Mouse (Mus musculus) kidney, adult 2 months (tissue): ENCODE measurements at regions not wholly inside any gene's neighbourhood (a gene's known extent, or its start where the extent isn't known, plus 50 kb on each side); places are given as distances from the start of the nearest gene placed in this dataset.

ENCODE experiments used
- CTCF ChIP-seq: fragments of 200-500 bp; conservative IDR thresholded peaks from 2 replicates; pipeline ENCODE4 v1.5.1; 2011; ENCODE audit warnings: low read depth, mild to moderate bottlenecking, control low read depth, low read length, moderate library complexity, mixed read lengths; ENCODE audit not compliant: insufficient read depth, insufficient read length
- POLR2A ChIP-seq: fragments of 200-500 bp; IDR thresholded peaks from one replicate; pipeline ENCODE4 v1.6.1; 2011; ENCODE audit warnings: low read depth, low read length, control low read depth

GRCm38 (mm10) chr14:105736352-105736751, 160.3 kb downstream of the Spry2 start:
- no peak for TF ChIP-seq CTCF
- TF ChIP-seq POLR2A: no peak
